Mouse (Mus musculus) MEL (cell line): ENCODE results near the gene Ppp1r18. TPM values are rescaled to one million over a fixed set of nuclear protein-coding genes. Genes with fewer than 3 reads are reported as not detected.
A peak's percentile ranks its signal among the peaks of the same experiment; 100 is the strongest.

ENCODE experiments used
- DNase-seq: peaks from one replicate; pipeline ENCODE4 v3.0.0; 2011; ENCODE audit warnings: low read depth, low spot score
- H3K27ac ChIP-seq: 2 replicates; pipeline ENCODE4 v1.5.1; 2012; ENCODE audit warnings: low read depth, mild to moderate bottlenecking, control low read depth, low read length, moderate library complexity; ENCODE audit not compliant: control insufficient read depth
- H3K27me3 ChIP-seq, 2 experiments: fragments of 150-350 bp in 1 of 2; sonication (generic) in 1 of 2; 2 replicates each; pipeline ENCODE4 v1.6.1; 2012; ENCODE audit warnings: low read length in 2 of 2, mild to moderate bottlenecking in 2 of 2, improper control_type of control experiment in 1 of 2, moderate library complexity in 1 of 2; ENCODE audit not compliant: insufficient read depth in 2 of 2, control insufficient read depth in 1 of 2
- H3K36me3 ChIP-seq, 2 experiments: 2 replicates each; pipeline ENCODE4 v1.6.1; 2012 to 2014; ENCODE audit warnings: low read length in 2 of 2, improper control_type of control experiment in 1 of 2, inconsistent platforms in 1 of 2, mild to moderate bottlenecking in 1 of 2; ENCODE audit not compliant: insufficient read depth in 2 of 2, control insufficient read depth in 1 of 2
- H3K4me1 ChIP-seq, 2 experiments: fragments of 150-350 bp in 1 of 2; sonication (generic) in 1 of 2; 2 replicates each; pipeline ENCODE4 v1.6.1; 2012; ENCODE audit warnings: low read length in 2 of 2, improper control_type of control experiment in 1 of 2, mild to moderate bottlenecking in 1 of 2; ENCODE audit not compliant: insufficient read depth in 2 of 2, control insufficient read depth in 1 of 2
- H3K4me3 ChIP-seq, 2 experiments: fragments of 150-350 bp in 1 of 2; sonication (generic) in 1 of 2; 2 replicates each; pipeline ENCODE4 v1.5.1; 2012; ENCODE audit warnings: low read depth in 2 of 2, low read length in 2 of 2, mild to moderate bottlenecking in 2 of 2, moderate library complexity in 2 of 2, control low read depth in 1 of 2, improper control_type of control experiment in 1 of 2; ENCODE audit not compliant: control insufficient read depth in 1 of 2, insufficient read depth in 1 of 2
- H3K79me2 ChIP-seq: 2 replicates; pipeline ENCODE4 v1.6.1; 2012; ENCODE audit warnings: mild to moderate bottlenecking, low read length, moderate library complexity; ENCODE audit not compliant: control insufficient read depth, poor library complexity, insufficient read depth
- H3K9ac ChIP-seq: 2 replicates; pipeline ENCODE4 v1.6.1; 2012; ENCODE audit warnings: low read depth, mild to moderate bottlenecking, control low read depth, low read length, moderate library complexity; ENCODE audit not compliant: control insufficient read depth, poor library complexity, severe bottlenecking
- H3K9me3 ChIP-seq: fragments of 150-350 bp; sonication (generic); replicated peaks from 2 replicates; pipeline ENCODE4 v1.6.1; 2012; ENCODE audit warnings: mild to moderate bottlenecking, low read length, improper control_type of control experiment, moderate library complexity; ENCODE audit not compliant: insufficient read depth
- CHD2 ChIP-seq: IDR thresholded peaks from 2 replicates; pipeline ENCODE4 v1.6.1; 2011; ENCODE audit warnings: low read length, improper control_type of control experiment
- ELF1 ChIP-seq: IDR thresholded peaks from 2 replicates; pipeline ENCODE4 v1.6.1; 2014; ENCODE audit warnings: low read depth, mild to moderate bottlenecking, inconsistent platforms, low read length, improper control_type of control experiment, moderate library complexity
- EP300 ChIP-seq, 2 experiments: IDR thresholded peaks; 2 replicates each; pipeline ENCODE4 v1.6.1; 2011; ENCODE audit warnings: improper control_type of control experiment in 2 of 2, low read length in 2 of 2, low read depth in 1 of 2, mild to moderate bottlenecking in 1 of 2
- ETS1 ChIP-seq: IDR thresholded peaks from 2 replicates; pipeline ENCODE4 v1.6.1; 2012; ENCODE audit warnings: low read depth, mild to moderate bottlenecking, inconsistent platforms, low read length, improper control_type of control experiment, moderate library complexity
- GATA1 ChIP-seq: IDR thresholded peaks from 2 replicates; pipeline ENCODE4 v1.6.1; 2011; ENCODE audit warnings: low read depth, low read length, improper control_type of control experiment
- KAT2A ChIP-seq: conservative IDR thresholded peaks from 2 replicates; pipeline ENCODE4 v1.6.1; 2012; ENCODE audit warnings: low read depth, low read length, improper control_type of control experiment, inconsistent platforms
- MEF2A ChIP-seq: IDR thresholded peaks from 2 replicates; pipeline ENCODE4 v1.6.1; 2014; ENCODE audit warnings: low read depth, mild to moderate bottlenecking, inconsistent platforms, low read length, improper control_type of control experiment; ENCODE audit not compliant: poor library complexity, insufficient replicate concordance, severe bottlenecking; ENCODE audit errors: extremely low read depth
- MXI1 ChIP-seq: IDR thresholded peaks from 2 replicates; pipeline ENCODE4 v1.6.1; 2011; ENCODE audit warnings: mild to moderate bottlenecking, low read depth, low read length, improper control_type of control experiment
- POLR2A ChIP-seq, 2 experiments: IDR thresholded peaks; 2 replicates each; pipeline ENCODE4 v1.6.1; 2011 to 2012; ENCODE audit warnings: low read length in 2 of 2, mild to moderate bottlenecking in 2 of 2, control low read depth in 1 of 2, improper control_type of control experiment in 1 of 2, low read depth in 1 of 2, moderate library complexity in 1 of 2; ENCODE audit not compliant: control insufficient read depth in 1 of 2, insufficient read depth in 1 of 2, poor library complexity in 1 of 2
- POLR2AphosphoS5 ChIP-seq: IDR thresholded peaks from 2 replicates; pipeline ENCODE4 v1.6.1; 2012; ENCODE audit warnings: low read depth, borderline replicate concordance, mild to moderate bottlenecking, inconsistent platforms, low read length, moderate library complexity, mixed read lengths
- RAD21 ChIP-seq: IDR thresholded peaks from 2 replicates; pipeline ENCODE4 v1.6.1; 2011; ENCODE audit warnings: mild to moderate bottlenecking, low read depth, low read length, improper control_type of control experiment
- RCOR1 ChIP-seq: IDR thresholded peaks from 2 replicates; pipeline ENCODE4 v1.6.1; 2012; ENCODE audit warnings: low read depth, mild to moderate bottlenecking, inconsistent platforms, low read length, improper control_type of control experiment
- SMC3 ChIP-seq: IDR thresholded peaks from 2 replicates; pipeline ENCODE4 v1.6.1; 2011; ENCODE audit warnings: low read depth, low read length, improper control_type of control experiment
- TAL1 ChIP-seq: IDR thresholded peaks from 2 replicates; pipeline ENCODE4 v1.6.1; 2012; ENCODE audit warnings: mild to moderate bottlenecking, inconsistent platforms, low read length, moderate library complexity, mixed read lengths
- TBP ChIP-seq: IDR thresholded peaks from 2 replicates; pipeline ENCODE4 v1.8.0; 2011; ENCODE audit warnings: low read depth, low read length, improper control_type of control experiment
- UBTF ChIP-seq: IDR thresholded peaks from 2 replicates; pipeline ENCODE4 v1.6.1; 2012; ENCODE audit warnings: low read depth, mild to moderate bottlenecking, inconsistent platforms, low read length, improper control_type of control experiment, moderate library complexity, borderline replicate concordance; ENCODE audit not compliant: insufficient read depth
- ZMIZ1 ChIP-seq: IDR thresholded peaks from 2 replicates; pipeline ENCODE4 v1.6.1; 2012; ENCODE audit warnings: low read depth, mild to moderate bottlenecking, inconsistent platforms, low read length, improper control_type of control experiment, moderate library complexity
- ZNF384 ChIP-seq: IDR thresholded peaks from 2 replicates; pipeline ENCODE4 v1.6.1; 2012; ENCODE audit warnings: low read depth, mild to moderate bottlenecking, inconsistent platforms, low read length, improper control_type of control experiment
- polyA plus RNA-seq, 2 experiments: library from polyadenylated mRNA; stranded (reverse) in 1 of 2; unstranded in 1 of 2; fragments of >175 nt in 1 of 2; fragments of >200 nt in 1 of 2; gene quantifications; 2 replicates each; pipeline versions ENCODE4 v1.2.1 to v1.2.4; 2012; ENCODE audit warnings: low replicate concordance in 2 of 2, low read depth in 1 of 2; ENCODE audit not compliant: insufficient read length in 2 of 2, insufficient read depth in 1 of 2, missing spikeins in 1 of 2
- total RNA-seq: library from RNA; depleted of rRNA; stranded (reverse); fragments of 300-350 nt; gene quantifications from 2 replicates; pipeline ENCODE4 v1.2.3, GENCODE M21; 2012

Gene Ppp1r18
- total and polyA plus RNA-seq, 3 experiments, result 10.1 to 36.2 TPM; not detected in 1

GRCm38 (mm10) chr17:35833239-35833751, 32.1 kb upstream of the Ppp1r18 start:
- DNase-seq, result peak; percentile 94
- no peaks in the 10 kb centered on the region for H3K9me3 ChIP-seq
- H3K27me3 ChIP-seq, result no peaks in the 10 kb centered on the region
- peaks cover 11 to 33% of the 10 kb centered on the region in 2 experiments for H3K36me3 ChIP-seq
- H3K4me3 ChIP-seq, result no peak overlapping the region
- H3K9ac ChIP-seq, result 0 out of 2 replicates have a peak overlapping the region, but pooled peaks have one; percentile 0
- H3K27ac ChIP-seq, result peak overlapping the region; percentile 78
- TF ChIP-seq ETS1, result no peak
- TF ChIP-seq CHD2, result no peak
- TF ChIP-seq RAD21, result no peak
- no peak for TF ChIP-seq EP300 (IDR thresholded peaks at IDR 0.05; ENCODE audit: low read depth in 1 of 2, low read length in 2 of 2)
- no peak for TF ChIP-seq MXI1
- peak; percentile 28; the same call in 1 of the 2 replicates for TF ChIP-seq TBP
- TF ChIP-seq ELF1, result no peak
- TF ChIP-seq KAT2A, result no peak
- 0 out of 2 replicates have a peak, but pooled peaks have one; percentile 67 for TF ChIP-seq POLR2AphosphoS5
- TF ChIP-seq UBTF, result no peak
- TF ChIP-seq GATA1, result peak; percentile 73
- no peak for TF ChIP-seq ZMIZ1
- no peak for TF ChIP-seq ZNF384
- peak; percentile 32 to 74; a peak in 3 of 4 replicates for TF ChIP-seq POLR2A (IDR thresholded peaks at IDR 0.05; ENCODE audit: control insufficient read depth in 1 of 2, insufficient read depth in 1 of 2, low read depth in 1 of 2, low read length in 2 of 2, poor library complexity in 1 of 2)
- TF ChIP-seq RCOR1, result no peak
- no peak for TF ChIP-seq MEF2A
- peaks cover 34% of the 10 kb centered on the region for H3K79me2 ChIP-seq
- H3K4me1 ChIP-seq, result peaks cover 0 to 38% of the 10 kb centered on the region in 2 experiments; a peak in 3 of 4 replicates

- H3K27ac ChIP-seq, result peak overlapping the region; percentile 78
- no peak overlapping the region for H3K4me3 ChIP-seq
Observed at GRCm38 (mm10) chr17:35833894-35834293, 31.5 kb upstream of the Ppp1r18 start.

More at GRCm38 (mm10) chr17:35833894-35834293, 31.5 kb upstream of the Ppp1r18 start:
- H3K79me2 ChIP-seq, result peaks cover 34% of the 10 kb centered on the region
- peak overlapping the region; percentile 99 for H3K9ac ChIP-seq
- H3K36me3 ChIP-seq, result peaks cover 11 to 33% of the 10 kb centered on the region in 2 experiments
- peaks cover 0 to 38% of the 10 kb centered on the region in 2 experiments; a peak in 3 of 4 replicates for H3K4me1 ChIP-seq
- no peaks in the 10 kb centered on the region for H3K9me3 ChIP-seq
- TF ChIP-seq TAL1 (peak; percentile 44), POLR2A (IDR thresholded peaks at IDR 0.05; ENCODE audit: control insufficient read depth in 1 of 2, insufficient read depth in 1 of 2, low read depth in 1 of 2, low read length in 2 of 2, poor library complexity in 1 of 2) (peak in 1 of 2 experiments; percentile 51; a peak in 2 of 4 replicates), GATA1 (0 out of 2 replicates have a peak, but pooled peaks have one; percentile 10), SMC3 (no peak)
- TF ChIP-seq, all 39 proteins: peak for 3
- H3K27me3 ChIP-seq, result no peaks in the 10 kb centered on the region
- DNase-seq, result peak; percentile 60
